Mouse (Mus musculus): Measurements from ENCODE around the gene Fam126a. TPM values are rescaled to one million over a fixed set of nuclear protein-coding genes. Genes with fewer than 3 reads are reported as not detected.
A peak's percentile ranks its signal among the peaks of the same experiment; 100 is the strongest.

Fam126a gene
- total RNA-seq, 2 experiments from 2014 or later, result 38.9 to 40.4 TPM

GRCm38 (mm10) chr5:24041341-24041852 is 10.9 kb upstream of the Fam126a start:
- DNase-seq (ENCODE audit: low spot score in 2 of 2), result no peak

- DNase-seq (ENCODE audit: low spot score in 2 of 2), result no peak
Measured at GRCm38 (mm10) chr5:24040601-24041000, 10.1 kb upstream of the Fam126a start.

- no peak for DNase-seq (ENCODE audit: low spot score in 2 of 2)
Measured at GRCm38 (mm10) chr5:24039423-24039822, 8.9 kb upstream of the Fam126a start.

GRCm38 (mm10) chr5:24038819-24039218 is 8.3 kb upstream of the Fam126a start:
- DNase-seq (ENCODE audit: low spot score in 2 of 2), result no peak

GRCm38 (mm10) chr5:24038190-24038589 is 7.7 kb upstream of the Fam126a start:
- DNase-seq (ENCODE audit: low spot score in 2 of 2), result no peak

GRCm38 (mm10) chr5:24036731-24037130 is 6.2 kb upstream of the Fam126a start:
- no peak for DNase-seq (ENCODE audit: low spot score in 2 of 2)

- no peak for DNase-seq (ENCODE audit: low spot score in 2 of 2)
Measured at GRCm38 (mm10) chr5:24034970-24035369, 4.5 kb upstream of the Fam126a start.

- DNase-seq (ENCODE audit: low spot score in 2 of 2), result no peak
Measured at GRCm38 (mm10) chr5:24034091-24034490, 3.6 kb upstream of the Fam126a start.

GRCm38 (mm10) chr5:24029946-24030578 is 428 bp downstream of the Fam126a start:
- no peak for DNase-seq (ENCODE audit: low spot score in 2 of 2)

GRCm38 (mm10) chr5:24029331-24029771 is 1.1 kb downstream of the Fam126a start:
- peak; percentile 37 to 51 for DNase-seq (ENCODE audit: low spot score in 2 of 2)

- DNase-seq (ENCODE audit: low spot score in 2 of 2), result no peak
Measured at GRCm38 (mm10) chr5:24024957-24025356, 5.5 kb downstream of the Fam126a start.

GRCm38 (mm10) chr5:24023226-24023625 is 7.3 kb downstream of the Fam126a start:
- DNase-seq (ENCODE audit: low spot score in 2 of 2), result no peak

- DNase-seq (ENCODE audit: low spot score in 2 of 2), result no peak
Measured at GRCm38 (mm10) chr5:24021683-24022082, 8.8 kb downstream of the Fam126a start.

- no peak for DNase-seq (ENCODE audit: low spot score in 2 of 2)
Measured at GRCm38 (mm10) chr5:24020380-24020779, 10.1 kb downstream of the Fam126a start.

GRCm38 (mm10) chr5:24019341-24020185 is 10.9 kb downstream of the Fam126a start:
- no peak for DNase-seq (ENCODE audit: low spot score in 2 of 2)

- peak; percentile 26 to 31 for DNase-seq (ENCODE audit: low spot score in 2 of 2)
Measured at GRCm38 (mm10) chr5:24018621-24019261, 11.7 kb downstream of the Fam126a start.

- no peak for DNase-seq (ENCODE audit: low spot score in 2 of 2)
Measured at GRCm38 (mm10) chr5:24016912-24017311, 13.6 kb downstream of the Fam126a start.

- no peak for DNase-seq (ENCODE audit: low spot score in 2 of 2)
Measured at GRCm38 (mm10) chr5:24013338-24014003, 17.0 kb downstream of the Fam126a start.

GRCm38 (mm10) chr5:23999083-23999671 is 31.3 kb downstream of the Fam126a start:
- DNase-seq (ENCODE audit: low spot score in 2 of 2), result no peak

- no peak for DNase-seq (ENCODE audit: low spot score in 2 of 2)
Measured at GRCm38 (mm10) chr5:23995951-23996350, 34.5 kb downstream of the Fam126a start.

- no peak for DNase-seq (ENCODE audit: low spot score in 2 of 2)
Measured at GRCm38 (mm10) chr5:23994929-23995328, 35.6 kb downstream of the Fam126a start.
